Mouse (Mus musculus) neural tube, embryonic 12.5 days (tissue): ENCODE results near the gene Lce1b. TPM values are rescaled to one million over a fixed set of nuclear protein-coding genes. Genes with fewer than 3 reads are reported as not detected.
A peak's percentile ranks its signal among the peaks of the same experiment; 100 is the strongest.
"Not testable (repeated sequence)": the region's sequence is repeated elsewhere in the genome, so short reads cannot be mapped to it uniquely, and the experiment has no call there.

Source experiments
- ATAC-seq: fragments of 200-750 bp; cut with Nextera tagmentation; 2 replicates; pipeline ENCODE4 v1.8.0; 2017; ENCODE audit warnings: low read depth, mild to moderate bottlenecking, moderate TSS enrichment, moderate library complexity; ENCODE audit not compliant: low FRiP score
- H3K27ac ChIP-seq: fragments of 300-500 bp; sonication (generic); 2 replicates; pipeline ENCODE4 v1.5.1; 2016
- H3K27me3 ChIP-seq: fragments of 300-500 bp; sonication (generic); replicated peaks from 2 replicates; pipeline ENCODE4 v1.6.1; 2016; ENCODE audit warnings: mild to moderate bottlenecking
- H3K36me3 ChIP-seq: fragments of 300-500 bp; sonication (generic); 2 replicates; pipeline ENCODE4 v1.6.1; 2016; ENCODE audit warnings: mild to moderate bottlenecking
- H3K4me1 ChIP-seq: fragments of 300-500 bp; sonication (generic); 2 replicates; pipeline ENCODE4 v1.6.1; 2016
- H3K4me2 ChIP-seq: fragments of 300-500 bp; sonication (generic); replicated peaks from 2 replicates; pipeline ENCODE4 v1.6.1; 2016; ENCODE audit warnings: mild to moderate bottlenecking
- H3K4me3 ChIP-seq: fragments of 300-500 bp; sonication (generic); 2 replicates; pipeline ENCODE4 v1.5.1; 2016
- H3K9ac ChIP-seq: fragments of 300-500 bp; sonication (generic); 2 replicates; pipeline ENCODE4 v1.6.1; 2016; ENCODE audit warnings: mild to moderate bottlenecking
- H3K9me3 ChIP-seq: fragments of 300-500 bp; sonication (generic); 2 replicates; pipeline ENCODE4 v1.6.1; 2016; ENCODE audit warnings: mild to moderate bottlenecking
- WGBS: fragments of 180-500 bp; shearing (Covaris S2); methylation state at CpG from one replicate; pipeline ENCODE4 v1.1.7; 2016; 5-methylcytosine and 5-hydroxymethylcytosine counted together
- polyA plus RNA-seq: library from polyadenylated mRNA; unstranded; fragments of >200 nt; fragmentation: Nextera tagmentation; extraction: Ambion mirVana; gene quantifications from 2 replicates; pipeline ENCODE4 v1.2.1, GENCODE M21; 2016

The Lce1b gene
- polyA plus RNA-seq, result not detected in 2 replicates

GRCm38 (mm10) chr3:92656826-92657225, at the start of gene Lce1b:
Gene Lce1b, minus strand, starts transcription at chr3:92656926.
- Histone ChIP-seq H3K36me3 (no peaks in the 10 kb centered on the region), H3K27me3 (no peaks in the 10 kb centered on the region), H3K27ac (no peak within 1 kb of the TSS), H3K9me3 (no peaks in the 10 kb centered on the region), H3K4me1 (no peaks in the 10 kb centered on the region), H3K9ac (no peak within 1 kb of the TSS), H3K4me3 (no peak within 1 kb of the TSS), H3K4me2 (no peak within 1 kb of the TSS)
- no peak for ATAC-seq

- H3K36me3 ChIP-seq, result no peaks in the 10 kb centered on the region
- 17% methylated on average over 1 of the region's 1 CpGs for WGBS
- H3K4me3 ChIP-seq, result no peak overlapping the region
- no peak overlapping the region for H3K9ac ChIP-seq
- H3K9me3 ChIP-seq, result no peaks in the 10 kb centered on the region
- H3K27ac ChIP-seq, result no peak overlapping the region
- no peaks in the 10 kb centered on the region for H3K4me1 ChIP-seq
- no peaks in the 10 kb centered on the region for H3K27me3 ChIP-seq
- no peak overlapping the region for H3K4me2 ChIP-seq
- ATAC-seq, result no peak
These were observed 37.9 kb upstream of the Lce1b start for GRCm38 (mm10) chr3:92694613-92695012.

- ATAC-seq, result no peak
- no peak overlapping the region for H3K9ac ChIP-seq
- no peak overlapping the region for H3K4me2 ChIP-seq
- no peaks in the 10 kb centered on the region for H3K36me3 ChIP-seq
- H3K4me3 ChIP-seq, result no peak overlapping the region
- H3K4me1 ChIP-seq, result no peaks in the 10 kb centered on the region
- no peaks in the 10 kb centered on the region for H3K27me3 ChIP-seq
- no peaks in the 10 kb centered on the region for H3K9me3 ChIP-seq
- H3K27ac ChIP-seq, result no peak overlapping the region
These were observed 35.0 kb upstream of the Lce1b start for GRCm38 (mm10) chr3:92691688-92692087.

DNA sequence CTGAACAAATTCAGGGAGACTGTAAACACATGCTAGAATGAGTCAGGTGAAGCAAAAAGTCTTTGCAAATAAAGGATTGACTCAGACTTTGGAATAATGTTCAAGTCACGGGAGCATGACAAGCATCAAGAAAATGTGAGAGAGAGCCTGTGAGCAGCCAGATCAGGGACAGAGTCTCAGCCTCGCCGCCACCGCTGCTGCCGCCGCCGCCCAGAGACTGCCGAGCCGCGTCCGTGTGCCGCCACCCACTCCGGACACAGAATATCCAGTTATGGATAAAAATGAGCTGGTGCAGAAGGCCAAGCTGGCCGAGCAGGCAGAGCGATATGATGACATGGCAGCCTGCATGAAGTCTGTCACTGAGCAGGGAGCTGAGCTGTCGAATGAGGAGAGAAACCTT, 32.4 kb upstream of the Lce1b start:
- H3K4me3 ChIP-seq, ATAC-seq, H3K27ac ChIP-seq, H3K4me1 ChIP-seq, H3K9ac ChIP-seq, H3K4me2 ChIP-seq, H3K27me3 ChIP-seq, H3K9me3 ChIP-seq, H3K36me3 ChIP-seq: not testable (repeated sequence)
- 84% methylated on average over 16 of the region's 16 CpGs for WGBS

GRCm38 (mm10) chr3:92687110-92687509, 30.4 kb upstream of the Lce1b start, which contains the start of gene Lce1d:
Gene Lce1d, minus strand, starts transcription at chr3:92687210.
- Histone ChIP-seq H3K4me3 (no peak within 1 kb of the TSS), H3K27me3 (no peaks in the 10 kb centered on the region), H3K4me1 (no peaks in the 10 kb centered on the region), H3K27ac (no peak within 1 kb of the TSS), H3K9ac (no peak within 1 kb of the TSS), H3K4me2 (no peak within 1 kb of the TSS), H3K9me3 (no peaks in the 10 kb centered on the region), H3K36me3 (no peaks in the 10 kb centered on the region)
- ATAC-seq, result no peak
- WGBS, result 62% methylated on average over 2 of the region's 2 CpGs

GRCm38 (mm10) chr3:92678947-92679346, 22.2 kb upstream of the Lce1b start, which contains the start of gene Lce1c:
Gene Lce1c, plus strand, starts transcription at chr3:92679247.
- Histone ChIP-seq H3K9ac (no peak within 1 kb of the TSS), H3K27me3 (no peaks in the 10 kb centered on the region), H3K4me3 (no peak within 1 kb of the TSS), H3K4me2 (no peak within 1 kb of the TSS), H3K4me1 (no peaks in the 10 kb centered on the region), H3K36me3 (no peaks in the 10 kb centered on the region), H3K9me3 (no peaks in the 10 kb centered on the region), H3K27ac (no peak within 1 kb of the TSS)
- 91% methylated on average over 4 of the region's 4 CpGs for WGBS
- ATAC-seq, result no peak

DNA sequence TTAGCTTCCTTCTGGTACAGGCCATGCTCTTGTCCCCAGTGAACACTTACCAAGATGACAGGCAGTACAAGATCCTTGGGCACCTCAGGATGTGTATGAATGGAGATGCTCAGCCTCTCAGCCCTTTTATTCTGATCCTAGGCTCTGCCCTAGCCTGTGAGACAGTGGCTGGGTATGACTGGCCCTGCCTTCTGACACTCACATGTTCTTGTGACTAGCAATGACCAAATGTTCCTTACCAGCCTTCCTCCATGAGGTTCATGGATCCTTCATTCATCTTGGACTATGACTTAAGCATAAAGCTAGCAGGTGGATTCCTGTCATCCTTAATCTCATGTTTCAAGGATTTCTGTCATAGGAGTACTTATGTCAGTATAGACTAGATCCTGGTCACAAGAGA, 13.5 kb upstream of the Lce1b start, which contains the start of gene Lce1a2:
Lce1a2 (minus strand) TSS at position 101 of the 400 bp plus-strand sequence.
- H3K9me3 ChIP-seq, result no peaks in the 10 kb centered on the region
- no peak within 1 kb of the TSS for H3K9ac ChIP-seq
- no peak within 1 kb of the TSS for H3K4me2 ChIP-seq
- no peaks in the 10 kb centered on the region for H3K36me3 ChIP-seq
- no peak for ATAC-seq
- no peak within 1 kb of the TSS for H3K4me3 ChIP-seq
- H3K27me3 ChIP-seq, result no peaks in the 10 kb centered on the region
- no peak within 1 kb of the TSS for H3K27ac ChIP-seq
- no peaks in the 10 kb centered on the region for H3K4me1 ChIP-seq

- no peaks in the 10 kb centered on the region for H3K4me1 ChIP-seq
- 90% methylated on average over 1 of the region's 1 CpGs for WGBS
- no peak within 1 kb of the TSS for H3K4me2 ChIP-seq
- no peaks in the 10 kb centered on the region for H3K27me3 ChIP-seq
- ATAC-seq, result no peak
- H3K4me3 ChIP-seq, result no peak within 1 kb of the TSS
- no peak within 1 kb of the TSS for H3K27ac ChIP-seq
- no peaks in the 10 kb centered on the region for H3K9me3 ChIP-seq
- H3K36me3 ChIP-seq, result no peaks in the 10 kb centered on the region
- no peak within 1 kb of the TSS for H3K9ac ChIP-seq
These were observed 8.5 kb downstream of the Lce1b start, which contains the start of gene Lce1a1 for GRCm38 (mm10) chr3:92648207-92648606. Gene Lce1a1, minus strand, starts transcription at chr3:92648307.

GRCm38 (mm10) chr3:92639854-92640253, 16.9 kb downstream of the Lce1b start:
- Histone ChIP-seq H3K36me3 (no peaks in the 10 kb centered on the region), H3K4me2 (no peak overlapping the region)
- 93% methylated on average over 15 of the region's 15 CpGs for WGBS

DNA sequence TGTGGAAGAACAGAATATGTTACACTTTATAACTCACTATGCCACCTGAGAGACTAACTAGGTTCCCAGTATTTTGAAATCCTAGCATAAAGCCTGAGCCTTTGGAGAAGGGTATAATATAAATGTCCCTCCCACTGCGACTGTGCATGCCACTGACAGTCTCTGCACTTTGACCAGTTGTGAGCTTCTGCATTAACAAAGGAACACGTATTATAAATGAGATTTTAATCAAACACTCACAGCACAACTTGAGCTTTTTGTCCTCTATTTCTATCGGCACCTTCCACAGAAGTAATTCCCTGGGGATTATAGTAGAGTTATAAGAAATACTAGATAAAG, 18.1 kb downstream of the Lce1b start:
- no peaks in the 10 kb centered on the region for H3K27me3 ChIP-seq
- H3K36me3 ChIP-seq, result no peaks in the 10 kb centered on the region
- 80% methylated on average over 3 of the region's 3 CpGs for WGBS
- no peak for ATAC-seq
- no peaks in the 10 kb centered on the region for H3K4me1 ChIP-seq
- H3K4me3 ChIP-seq, result no peak overlapping the region
- no peaks in the 10 kb centered on the region for H3K9me3 ChIP-seq
- H3K9ac ChIP-seq, result no peak overlapping the region
- no peak overlapping the region for H3K27ac ChIP-seq
- H3K4me2 ChIP-seq, result no peak overlapping the region

More at GRCm38 (mm10) chr3:92639854-92640253, 16.9 kb downstream of the Lce1b start:
- no peak overlapping the region for H3K27ac ChIP-seq
- H3K27me3 ChIP-seq, result no peaks in the 10 kb centered on the region
- no peak overlapping the region for H3K4me3 ChIP-seq
- no peak for ATAC-seq
- no peak overlapping the region for H3K9ac ChIP-seq
- no peaks in the 10 kb centered on the region for H3K4me1 ChIP-seq
- H3K9me3 ChIP-seq, result no peaks in the 10 kb centered on the region

GRCm38 (mm10) chr3:92637745-92638652, 18.7 kb downstream of the Lce1b start:
- Histone ChIP-seq H3K36me3 (no peaks in the 10 kb centered on the region), H3K9me3 (no peaks in the 10 kb centered on the region), H3K27me3 (no peaks in the 10 kb centered on the region), H3K4me3 (no peak overlapping the region), H3K9ac (no peak overlapping the region), H3K27ac (no peak overlapping the region), H3K4me2 (no peak overlapping the region), H3K4me1 (no peaks in the 10 kb centered on the region)
- 53% methylated on average over 1 of the region's 1 CpGs for WGBS
- ATAC-seq, result 0 out of 2 replicates have a peak, but pooled peaks have one; percentile 44

DNA sequence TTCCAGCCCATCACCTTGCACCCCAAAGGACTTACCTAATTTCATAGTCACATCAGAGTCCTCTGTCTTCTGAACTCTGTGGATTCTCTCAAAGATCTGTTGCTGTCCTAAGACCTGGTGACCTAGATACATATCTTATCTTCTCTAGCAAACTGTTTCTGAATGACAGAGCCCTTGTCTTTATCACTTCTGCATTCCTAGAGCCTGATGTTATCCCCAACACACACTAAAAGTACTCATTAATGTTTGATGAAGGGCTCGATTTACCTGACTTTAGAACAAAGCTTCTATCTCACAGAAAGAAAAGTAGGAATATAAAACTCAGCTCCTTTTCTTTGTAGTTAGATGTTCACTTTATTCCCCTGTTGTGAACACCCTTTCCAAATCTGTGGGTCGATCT, 35.2 kb downstream of the Lce1b start, which contains the start of gene Lce6a:
Lce6a (minus strand) TSS at position 101 of the 400 bp plus-strand sequence.
- no peak within 1 kb of the TSS for H3K9ac ChIP-seq
- no peaks in the 10 kb centered on the region for H3K27me3 ChIP-seq
- WGBS, result 85% methylated on average over 2 of the region's 2 CpGs
- no peaks in the 10 kb centered on the region for H3K4me1 ChIP-seq
- H3K27ac ChIP-seq, result no peak within 1 kb of the TSS
- no peaks in the 10 kb centered on the region for H3K9me3 ChIP-seq
- no peak within 1 kb of the TSS for H3K4me2 ChIP-seq
- no peak for ATAC-seq
- H3K4me3 ChIP-seq, result no peak within 1 kb of the TSS
- no peaks in the 10 kb centered on the region for H3K36me3 ChIP-seq

DNA sequence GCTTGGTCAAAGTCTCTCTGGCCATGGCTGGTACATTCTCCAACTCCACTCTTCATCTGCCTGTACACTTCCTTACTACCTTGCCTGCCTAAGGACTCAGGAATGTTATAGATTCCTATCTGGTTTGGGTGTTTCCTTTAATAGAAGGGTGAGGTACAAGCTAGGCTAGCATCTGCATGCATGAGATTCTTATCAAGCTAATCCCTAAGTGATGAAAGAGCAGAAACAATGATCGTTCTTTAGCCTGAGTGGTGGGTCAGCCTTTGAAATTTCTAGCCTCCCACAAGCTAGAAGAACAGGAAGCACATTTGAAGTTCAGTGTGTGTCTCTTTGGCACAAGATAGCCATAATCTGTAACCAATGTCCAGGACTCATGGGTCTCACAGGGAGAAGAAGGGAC, 46.9 kb downstream of the Lce1b start:
- Histone ChIP-seq H3K9ac (no peak overlapping the region), H3K36me3 (no peaks in the 10 kb centered on the region), H3K27ac (no peak overlapping the region), H3K9me3 (no peaks in the 10 kb centered on the region), H3K4me2 (no peak overlapping the region), H3K27me3 (no peaks in the 10 kb centered on the region), H3K4me3 (no peak overlapping the region), H3K4me1 (no peaks in the 10 kb centered on the region)
- WGBS, result 68% methylated on average over 1 of the region's 1 CpGs
- ATAC-seq, result no peak
